Mouse (Mus musculus) forebrain, embryonic 12.5 days (tissue): ENCODE data around the gene Elmo3. TPM values are rescaled to one million over a fixed set of nuclear protein-coding genes. Genes with fewer than 3 reads are reported as not detected.
"Not testable (repeated sequence)": the region's sequence is repeated elsewhere in the genome, so short reads cannot be mapped to it uniquely, and the experiment has no call there.

ENCODE experiments used
- ATAC-seq: fragments of 200-750 bp; cut with Nextera tagmentation; 2 replicates; pipeline ENCODE4 v1.8.0; 2017; ENCODE audit warnings: moderate TSS enrichment; ENCODE audit not compliant: low FRiP score
- H3K27ac ChIP-seq: fragments of 300-500 bp; sonication (generic); 2 replicates; pipeline ENCODE4 v1.5.1; 2016; ENCODE audit warnings: mild to moderate bottlenecking
- H3K27me3 ChIP-seq: fragments of 300-500 bp; sonication (generic); 2 replicates; pipeline ENCODE4 v1.6.1; 2016; ENCODE audit warnings: mild to moderate bottlenecking
- H3K36me3 ChIP-seq: fragments of 300-500 bp; sonication (generic); replicated peaks from 2 replicates; pipeline ENCODE4 v1.6.1; 2016; ENCODE audit warnings: mild to moderate bottlenecking
- H3K4me1 ChIP-seq: fragments of 300-500 bp; sonication (generic); 2 replicates; pipeline ENCODE4 v1.6.1; 2016
- H3K4me2 ChIP-seq: fragments of 300-500 bp; sonication (generic); 2 replicates; pipeline ENCODE4 v1.6.1; 2016; ENCODE audit warnings: mild to moderate bottlenecking, moderate library complexity
- H3K4me3 ChIP-seq: fragments of 300-500 bp; sonication (generic); replicated peaks from 2 replicates; pipeline ENCODE4 v1.5.1; 2016; ENCODE audit warnings: mild to moderate bottlenecking
- H3K9ac ChIP-seq: fragments of 300-500 bp; sonication (generic); 2 replicates; pipeline ENCODE4 v1.6.1; 2016; ENCODE audit warnings: mild to moderate bottlenecking
- H3K9me3 ChIP-seq: fragments of 300-500 bp; sonication (generic); 2 replicates; pipeline ENCODE4 v1.6.1; 2016
- WGBS: fragments of 180-500 bp; shearing (Covaris S2); methylation state at CpG from one replicate; pipeline ENCODE4 v1.1.7; 2016; 5-methylcytosine and 5-hydroxymethylcytosine counted together
- polyA plus RNA-seq: library from polyadenylated mRNA; unstranded; fragments of >200 nt; fragmentation: Nextera tagmentation; extraction: Ambion mirVana; gene quantifications from 2 replicates; pipeline ENCODE4 v1.2.1, GENCODE M21; 2016

The Elmo3 gene
- polyA plus RNA-seq, 1 experiment from 2014 or later: 1.3 TPM

GRCm38 (mm10) chr8:105281821-105282220, 23.6 kb upstream of the Elmo3 start:
- Histone ChIP-seq H3K27me3 (peaks cover 55% of the 10 kb centered on the region), H3K4me1 (peaks cover 27% of the 10 kb centered on the region), H3K9me3 (no peaks in the 10 kb centered on the region), H3K36me3 (peaks cover 44% of the 10 kb centered on the region), H3K27ac (no peak overlapping the region), H3K4me2 (no peak overlapping the region), H3K4me3 (no peak overlapping the region), H3K9ac (no peak overlapping the region)
- WGBS: 90% methylated on average over 12 of the region's 12 CpGs
- ATAC-seq: no peak

GRCm38 (mm10) chr8:105282239-105282638, 23.2 kb upstream of the Elmo3 start:
- 91% methylated on average over 4 of the region's 4 CpGs for WGBS
- no peak for ATAC-seq

GRCm38 (mm10) chr8:105283074-105283473, 22.3 kb upstream of the Elmo3 start:
- Histone ChIP-seq H3K36me3 (peaks cover 44% of the 10 kb centered on the region), H3K9ac (no peak overlapping the region), H3K4me3 (no peak overlapping the region), H3K4me1 (peaks cover 36% of the 10 kb centered on the region), H3K9me3 (no peaks in the 10 kb centered on the region), H3K4me2 (no peak overlapping the region), H3K27me3 (peaks cover 43% of the 10 kb centered on the region), H3K27ac (no peak overlapping the region)
- peak; percentile 10; the same call in 1 of the 2 replicates for ATAC-seq
- 26% methylated on average over 23 of the region's 23 CpGs for WGBS

More at GRCm38 (mm10) chr8:105282239-105282638, 23.2 kb upstream of the Elmo3 start:
- no peak overlapping the region for H3K27ac ChIP-seq
- H3K9ac ChIP-seq: no peak overlapping the region
- peaks cover 44% of the 10 kb centered on the region for H3K36me3 ChIP-seq
- peaks cover 28% of the 10 kb centered on the region for H3K4me1 ChIP-seq
- no peak overlapping the region for H3K4me3 ChIP-seq
- no peak overlapping the region for H3K4me2 ChIP-seq
- H3K27me3 ChIP-seq: peaks cover 51% of the 10 kb centered on the region
- no peaks in the 10 kb centered on the region for H3K9me3 ChIP-seq

GRCm38 (mm10) chr8:105285514-105285913, 19.9 kb upstream of the Elmo3 start:
- no peak overlapping the region for H3K9ac ChIP-seq
- H3K27ac ChIP-seq: no peak overlapping the region
- no peaks in the 10 kb centered on the region for H3K9me3 ChIP-seq
- H3K36me3 ChIP-seq: peaks cover 39% of the 10 kb centered on the region
- no peak overlapping the region for H3K4me3 ChIP-seq
- peaks cover 45% of the 10 kb centered on the region for H3K4me1 ChIP-seq
- 50% methylated on average over 12 of the region's 12 CpGs for WGBS
- ATAC-seq: no peak
- no peak overlapping the region; the same call in 1 of the 2 replicates for H3K4me2 ChIP-seq
- peaks cover 27% of the 10 kb centered on the region for H3K27me3 ChIP-seq

GRCm38 (mm10) chr8:105286907-105287306, 18.5 kb upstream of the Elmo3 start:
- no peaks in the 10 kb centered on the region for H3K9me3 ChIP-seq
- no peak overlapping the region for H3K4me3 ChIP-seq
- no peak overlapping the region for H3K27ac ChIP-seq
- H3K4me2 ChIP-seq: 0 out of 2 replicates have a peak overlapping the region, but pooled peaks have one; percentile 11
- H3K9ac ChIP-seq: no peak overlapping the region
- no peak for ATAC-seq
- WGBS: 86% methylated on average over 4 of the region's 4 CpGs
- peaks cover 25% of the 10 kb centered on the region for H3K27me3 ChIP-seq
- H3K36me3 ChIP-seq: peaks cover 30% of the 10 kb centered on the region
- H3K4me1 ChIP-seq: peaks cover 49% of the 10 kb centered on the region

- Histone ChIP-seq H3K4me3 (peak overlapping the region; percentile 54), H3K36me3 (peaks cover 17% of the 10 kb centered on the region), H3K9me3 (no peaks in the 10 kb centered on the region), H3K27ac (no peak overlapping the region), H3K9ac (peak overlapping the region; percentile 61), H3K4me1 (peaks cover 49% of the 10 kb centered on the region), H3K27me3 (peaks cover 30% of the 10 kb centered on the region), H3K4me2 (peak overlapping the region; percentile 80)
- ATAC-seq: no peak
- WGBS: 87% methylated on average over 5 of the region's 5 CpGs
Observed at GRCm38 (mm10) chr8:105288231-105288630, 17.2 kb upstream of the Elmo3 start.

- WGBS: under 1% methylated on average over 53 of the region's 53 CpGs
- Histone ChIP-seq H3K36me3 (peaks cover 14% of the 10 kb centered on the region), H3K27me3 (peaks cover 31% of the 10 kb centered on the region), H3K27ac (peak overlapping the region; percentile 90), H3K4me1 (peaks cover 49% of the 10 kb centered on the region), H3K4me3 (peak overlapping the region; percentile 54), H3K9me3 (no peaks in the 10 kb centered on the region), H3K4me2 (peak overlapping the region; percentile 80), H3K9ac (peak overlapping the region; percentile 61)
- ATAC-seq: peak; percentile 95
Observed at GRCm38 (mm10) chr8:105288958-105289732, 16.3 kb upstream of the Elmo3 start.

- H3K4me2 ChIP-seq: peak within 1 kb of the TSS; percentile 80
- peak within 1 kb of the TSS; percentile 90 for H3K27ac ChIP-seq
- peaks cover 49% of the 10 kb centered on the region for H3K4me1 ChIP-seq
- H3K36me3 ChIP-seq: peaks cover 8% of the 10 kb centered on the region
- WGBS: 2% methylated on average over 43 of the region's 43 CpGs
- H3K27me3 ChIP-seq: peaks cover 31% of the 10 kb centered on the region
- peak within 1 kb of the TSS; percentile 61 for H3K9ac ChIP-seq
- peak within 1 kb of the TSS; percentile 54 for H3K4me3 ChIP-seq
- H3K9me3 ChIP-seq: no peaks in the 10 kb centered on the region
- peak; percentile 28 for ATAC-seq
Observed at GRCm38 (mm10) chr8:105289805-105290460, 15.5 kb upstream of the Elmo3 start, which contains the start of gene 4931428F04Rik. 4931428F04Rik (minus strand) TSS chr8:105289864.

GRCm38 (mm10) chr8:105290554-105291314, 14.7 kb upstream of the Elmo3 start:
- ATAC-seq: no peak
- H3K9ac ChIP-seq: 0 out of 2 replicates have a peak overlapping the region, but pooled peaks have one; percentile 61
- H3K4me3 ChIP-seq: peak overlapping the region; percentile 54
- H3K36me3 ChIP-seq: peaks cover under 1% of the 10 kb centered on the region; the same call in 1 of the 2 replicates
- H3K9me3 ChIP-seq: no peaks in the 10 kb centered on the region
- peak overlapping the region; percentile 80 for H3K4me2 ChIP-seq
- peaks cover 34% of the 10 kb centered on the region for H3K27me3 ChIP-seq
- no peak overlapping the region for H3K27ac ChIP-seq
- 6% methylated on average over 31 of the region's 31 CpGs for WGBS
- peaks cover 44% of the 10 kb centered on the region for H3K4me1 ChIP-seq

- WGBS: 86% methylated on average over 8 of the region's 8 CpGs
- not testable (repeated sequence) for H3K9ac ChIP-seq, H3K9me3 ChIP-seq, H3K36me3 ChIP-seq, H3K4me3 ChIP-seq, ATAC-seq, H3K27ac ChIP-seq, H3K4me2 ChIP-seq
- Histone ChIP-seq H3K27me3 (peaks cover 34% of the 10 kb centered on the region), H3K4me1 (peaks cover 39% of the 10 kb centered on the region)
Observed at GRCm38 (mm10) chr8:105291364-105291763, 14.0 kb upstream of the Elmo3 start.

GRCm38 (mm10) chr8:105291802-105292201, 13.6 kb upstream of the Elmo3 start:
- peaks cover 34% of the 10 kb centered on the region for H3K27me3 ChIP-seq
- not testable (repeated sequence) for H3K9ac ChIP-seq, H3K36me3 ChIP-seq, H3K4me3 ChIP-seq, H3K9me3 ChIP-seq, H3K4me2 ChIP-seq, H3K27ac ChIP-seq, ATAC-seq
- H3K4me1 ChIP-seq: peaks cover 38% of the 10 kb centered on the region
- WGBS: 65% methylated on average over 3 of the region's 3 CpGs

GRCm38 (mm10) chr8:105292471-105292870, 12.9 kb upstream of the Elmo3 start:
- no peak for ATAC-seq
- H3K36me3 ChIP-seq: no peaks in the 10 kb centered on the region
- H3K4me3 ChIP-seq: no peak overlapping the region
- H3K4me2 ChIP-seq: no peak overlapping the region
- 82% methylated on average over 7 of the region's 7 CpGs for WGBS
- H3K4me1 ChIP-seq: peaks cover 36% of the 10 kb centered on the region
- H3K27ac ChIP-seq: no peak overlapping the region
- H3K27me3 ChIP-seq: peaks cover 34% of the 10 kb centered on the region
- no peaks in the 10 kb centered on the region for H3K9me3 ChIP-seq
- no peak overlapping the region for H3K9ac ChIP-seq
